Mouse (Mus musculus) midbrain, postnatal 0 days (tissue): ENCODE measurements at regions not wholly inside any gene's neighbourhood (a gene's known extent, or its start where the extent isn't known, plus 50 kb on each side); places are given as distances from the start of the nearest gene placed in this dataset.

Experiments
- ATAC-seq: fragments of 200-750 bp; cut with Nextera tagmentation; 2 replicates; pipeline ENCODE4 v1.8.0; 2017; ENCODE audit warnings: moderate number of reproducible peaks, mild to moderate bottlenecking, moderate TSS enrichment, moderate library complexity; ENCODE audit not compliant: low FRiP score
- DNase-seq: peaks from one replicate; pipeline ENCODE4 v3.0.0-alpha.2; 2015; ENCODE audit warnings: low spot score
- H3K27ac ChIP-seq: fragments of 300-500 bp; sonication (generic); 2 replicates; pipeline ENCODE4 v1.5.1; 2014; ENCODE audit warnings: low read depth, mild to moderate bottlenecking, low read length, mixed read lengths
- H3K27me3 ChIP-seq: fragments of 300-500 bp; sonication (generic); 2 replicates; pipeline ENCODE4 v1.6.1; 2014; ENCODE audit warnings: low read length, control low read depth, mixed read lengths; ENCODE audit not compliant: insufficient read depth
- H3K36me3 ChIP-seq: fragments of 300-500 bp; sonication (generic); 2 replicates; pipeline ENCODE4 v1.6.1; 2014; ENCODE audit warnings: low read length, control low read depth, mixed read lengths; ENCODE audit not compliant: insufficient read depth
- H3K4me1 ChIP-seq: fragments of 300-500 bp; sonication (generic); 2 replicates; pipeline ENCODE4 v1.6.1; 2014; ENCODE audit warnings: mild to moderate bottlenecking, control low read depth, antibody characterized with exemption, low read length, mixed read lengths; ENCODE audit not compliant: insufficient read depth
- H3K4me2 ChIP-seq: fragments of 300-500 bp; sonication (generic); 2 replicates; pipeline ENCODE4 v1.6.1; 2014; ENCODE audit warnings: low read depth, mild to moderate bottlenecking, low read length, mixed read lengths; ENCODE audit not compliant: poor library complexity, severe bottlenecking
- H3K4me3 ChIP-seq: fragments of 300-500 bp; sonication (generic); 2 replicates; pipeline ENCODE4 v1.5.1; 2014; ENCODE audit warnings: low read depth, mild to moderate bottlenecking, low read length, moderate library complexity
- H3K9ac ChIP-seq: fragments of 300-500 bp; sonication (generic); replicated peaks from 2 replicates; pipeline ENCODE4 v1.6.1; 2014; ENCODE audit warnings: mild to moderate bottlenecking, low read length, moderate library complexity, mixed read lengths; ENCODE audit not compliant: poor library complexity, severe bottlenecking
- H3K9me3 ChIP-seq: fragments of 300-500 bp; sonication (generic); 2 replicates; pipeline ENCODE4 v1.6.1; 2016; ENCODE audit warnings: low read length, control low read depth
- CTCF ChIP-seq: IDR thresholded peaks from 2 replicates; pipeline ENCODE4 v1.5.1; 2016; ENCODE audit warnings: antibody characterized with exemption, mild to moderate bottlenecking
- WGBS: fragments of 180-500 bp; shearing (Covaris S2); extraction: QIAGEN DNeasy Blood & Tissue Kit; methylation state at CpG from one replicate; pipeline ENCODE4 v1.1.7; 2014; 5-methylcytosine and 5-hydroxymethylcytosine counted together

DNA sequence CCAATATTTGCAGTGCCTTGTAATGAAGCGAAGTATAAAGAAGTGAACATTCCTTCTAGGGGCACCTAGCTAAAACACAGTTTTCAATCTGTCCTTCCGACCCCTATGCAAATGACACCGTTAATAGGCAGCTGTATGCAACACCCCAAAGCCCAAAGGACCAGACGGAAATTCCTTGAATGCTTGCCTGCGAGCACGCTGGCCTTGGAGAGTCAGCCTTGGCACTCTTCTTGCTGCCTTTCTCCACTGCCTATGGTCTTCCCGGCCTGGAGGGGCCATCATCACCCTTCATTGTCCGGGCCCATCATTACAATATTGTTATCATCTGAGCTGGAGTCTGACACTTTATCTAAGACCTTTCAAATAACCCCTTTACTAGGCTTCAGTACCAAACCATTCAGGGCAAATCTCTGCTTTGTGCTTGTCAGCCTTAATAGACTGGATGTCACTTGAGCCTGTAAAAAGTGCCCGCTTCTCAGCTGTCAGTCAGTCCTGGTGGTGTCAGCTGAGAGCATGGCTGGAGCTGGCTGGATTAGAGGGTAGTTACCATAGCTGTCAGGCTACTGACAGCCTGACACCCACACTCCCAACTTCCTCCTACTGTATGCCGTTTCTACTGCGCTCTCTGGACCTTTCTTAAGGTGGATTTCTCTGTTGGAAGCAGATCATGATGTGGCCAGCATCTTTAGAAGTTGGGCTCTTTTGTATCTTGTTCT is 290.6 kb upstream of the Atp5g3 start:
- H3K9ac ChIP-seq = no peak overlapping the region
- H3K27ac ChIP-seq = no peak overlapping the region
- no peak for DNase-seq
- no peak overlapping the region for H3K4me3 ChIP-seq
- no peak for TF ChIP-seq CTCF
- H3K4me1 ChIP-seq = no peaks in the 10 kb centered on the region
- H3K27me3 ChIP-seq = no peaks in the 10 kb centered on the region
- no peaks in the 10 kb centered on the region for H3K36me3 ChIP-seq
- no peak overlapping the region for H3K4me2 ChIP-seq
- WGBS = 27% methylated on average over 11 of the region's 11 CpGs
- ATAC-seq = no peak
- H3K9me3 ChIP-seq = no peaks in the 10 kb centered on the region

DNA sequence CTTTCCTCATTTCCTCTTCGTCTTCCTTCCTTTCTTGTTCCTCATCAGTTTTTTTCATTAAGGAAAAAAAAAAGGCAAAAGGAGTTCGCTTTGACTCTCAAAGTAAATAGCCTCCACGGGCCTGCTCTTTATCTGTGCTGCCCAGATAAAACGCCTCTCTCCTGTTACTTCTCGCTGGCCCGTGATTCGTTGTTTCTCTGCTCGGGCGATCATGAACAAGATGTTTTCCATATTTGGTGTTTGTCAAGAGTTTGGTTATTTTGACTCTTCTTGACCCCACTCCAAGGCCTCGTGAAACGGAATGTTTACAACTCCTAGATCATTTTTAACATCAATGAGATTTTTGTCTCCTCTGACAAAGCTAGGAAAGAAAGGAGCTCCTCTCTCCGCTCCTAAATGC is 288.4 kb upstream of the Atp5g3 start:
- WGBS = 65% methylated on average over 12 of the region's 12 CpGs

DNA sequence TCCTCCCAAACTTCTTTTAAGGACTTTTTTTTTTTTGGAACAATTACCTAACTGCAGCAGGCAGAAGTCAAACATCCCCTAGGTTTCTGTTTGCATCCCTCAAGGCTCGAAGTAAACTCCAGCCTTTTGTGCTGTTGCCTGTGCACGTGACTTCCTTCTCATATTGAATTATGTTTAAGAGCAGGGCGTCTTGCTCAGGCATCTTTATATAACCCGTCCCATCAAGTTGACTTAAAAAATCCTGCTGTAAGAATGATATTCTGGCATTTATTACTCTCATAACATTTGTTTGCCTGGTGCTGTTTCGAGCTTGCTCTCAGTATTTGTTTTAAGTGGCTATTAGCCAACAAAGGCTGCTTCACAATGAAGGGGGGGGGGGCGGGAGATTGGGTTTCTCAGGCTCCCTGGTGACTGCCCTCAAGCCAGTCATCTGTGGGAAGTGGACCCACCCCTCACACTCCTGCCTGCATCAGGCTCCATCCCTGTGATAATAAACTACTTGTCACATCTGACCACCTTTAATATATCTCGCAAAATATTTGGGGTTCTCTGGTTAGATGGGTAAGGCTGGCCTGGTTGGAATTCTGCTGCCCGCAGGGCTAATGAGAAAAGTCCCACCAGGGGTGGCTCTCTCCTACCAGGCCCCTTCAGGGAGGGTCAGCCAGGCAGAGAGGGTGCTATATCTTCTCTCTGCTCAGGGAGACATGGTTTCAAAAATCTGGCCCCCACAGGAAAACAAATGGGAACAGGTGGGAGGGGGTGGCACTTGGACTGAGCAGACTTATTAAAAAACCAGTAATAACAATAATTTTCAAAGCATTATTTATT is 277.1 kb upstream of the Atp5g3 start:
- ATAC-seq (no peak), DNase-seq (no peak)
- Histone ChIP-seq H3K9me3 (no peaks in the 10 kb centered on the region), H3K4me2 (no peak overlapping the region), H3K4me1 (no peaks in the 10 kb centered on the region), H3K9ac (no peak overlapping the region), H3K4me3 (no peak overlapping the region), H3K27ac (no peak overlapping the region), H3K27me3 (no peaks in the 10 kb centered on the region), H3K36me3 (no peaks in the 10 kb centered on the region)
- WGBS = 30% methylated on average over 8 of the region's 8 CpGs
- TF ChIP-seq CTCF = no peak

More for the DNA sequence above, 288.4 kb upstream of the Atp5g3 start:
- Histone ChIP-seq H3K27ac (no peak overlapping the region), H3K4me1 (no peaks in the 10 kb centered on the region), H3K4me2 (no peak overlapping the region), H3K9me3 (0 out of 2 replicates have a peak, but pooled peaks cover 4% of the 10 kb centered on the region), H3K9ac (no peak overlapping the region), H3K4me3 (no peak overlapping the region), H3K36me3 (no peaks in the 10 kb centered on the region), H3K27me3 (no peaks in the 10 kb centered on the region)
- no peak for DNase-seq
- TF ChIP-seq CTCF = no peak
- no peak for ATAC-seq

DNA sequence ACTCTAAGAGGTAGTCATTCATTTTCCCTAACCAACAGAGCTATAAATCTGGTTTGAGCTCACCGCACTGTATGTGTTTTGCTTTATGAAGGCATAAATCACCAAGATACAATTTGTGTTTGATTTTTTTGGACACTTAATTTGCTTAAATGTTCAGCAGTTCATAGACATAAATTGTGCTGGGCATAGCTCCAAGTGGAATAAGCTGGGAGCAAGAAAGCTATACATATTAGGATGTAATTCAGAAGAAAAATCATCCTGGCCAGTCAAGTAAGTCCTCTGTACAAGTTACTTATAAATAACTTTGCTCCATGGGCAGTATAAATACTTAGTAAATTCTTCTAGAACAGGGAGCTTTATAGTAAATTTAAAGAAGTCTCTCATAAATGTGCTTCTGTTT is 267.0 kb upstream of the Atp5g3 start:
- H3K4me3 ChIP-seq = no peak overlapping the region
- no peak overlapping the region for H3K4me2 ChIP-seq
- H3K9me3 ChIP-seq = no peaks in the 10 kb centered on the region
- WGBS = 97% methylated on average over 1 of the region's 1 CpGs
- H3K36me3 ChIP-seq = no peaks in the 10 kb centered on the region
- no peaks in the 10 kb centered on the region for H3K4me1 ChIP-seq
- no peak overlapping the region for H3K9ac ChIP-seq
- ATAC-seq (no peak), DNase-seq (no peak)
- H3K27me3 ChIP-seq = no peaks in the 10 kb centered on the region
- H3K27ac ChIP-seq = no peak overlapping the region
- no peak for TF ChIP-seq CTCF

DNA sequence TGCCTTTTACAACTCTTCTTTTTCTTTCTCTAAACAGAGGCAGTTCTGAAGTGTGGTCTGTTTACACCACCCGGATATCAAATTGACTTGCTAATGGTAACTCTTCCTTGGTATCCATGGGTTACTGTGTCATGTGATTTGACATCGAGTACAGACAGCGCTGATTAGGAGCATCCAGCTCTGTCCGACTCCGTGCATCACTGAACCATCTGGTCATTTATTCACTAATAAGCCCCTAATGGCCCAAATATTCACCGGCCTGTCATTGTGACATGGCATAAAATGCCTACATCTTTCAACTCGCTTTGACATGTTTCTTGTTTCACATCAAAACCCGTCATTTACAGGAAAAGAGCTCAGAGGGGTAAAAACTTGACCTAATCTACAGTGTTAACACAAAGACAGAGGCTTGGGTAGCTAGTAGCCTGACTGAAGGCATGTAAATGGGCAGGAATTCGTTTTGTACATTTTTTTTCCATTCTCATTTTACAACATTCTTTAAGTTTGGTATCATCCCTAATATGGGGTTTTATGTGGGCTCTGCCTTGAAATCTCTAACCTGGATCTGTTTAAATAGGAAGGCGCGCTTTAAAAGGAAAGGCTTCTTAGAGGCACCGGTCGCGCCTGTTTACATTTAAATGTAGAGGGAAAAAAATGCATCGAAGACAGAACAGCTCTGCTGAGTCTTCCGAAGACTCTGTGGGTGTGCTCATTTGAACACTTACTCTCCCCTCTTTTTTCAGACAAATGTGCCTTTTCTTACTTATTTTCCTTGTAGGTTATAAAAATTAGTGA is 257.8 kb upstream of the Atp5g3 start:
- peak; percentile 77 for ATAC-seq
- H3K27ac ChIP-seq = no peak overlapping the region
- peak; percentile 35 for DNase-seq

More for the DNA sequence above, 257.8 kb upstream of the Atp5g3 start:
- H3K4me2 ChIP-seq = no peak overlapping the region
- no peak overlapping the region for H3K9ac ChIP-seq
- no peaks in the 10 kb centered on the region for H3K27me3 ChIP-seq
- no peak for TF ChIP-seq CTCF
- H3K4me3 ChIP-seq = no peak overlapping the region
- H3K4me1 ChIP-seq = no peaks in the 10 kb centered on the region
- H3K36me3 ChIP-seq = no peaks in the 10 kb centered on the region
- WGBS = 21% methylated on average over 16 of the region's 16 CpGs
- H3K9me3 ChIP-seq = no peaks in the 10 kb centered on the region
